Mouse (Mus musculus) 416B (cell line): ENCODE results near the gene Hip1.
A peak's percentile ranks its signal among the peaks of the same experiment; 100 is the strongest.

ENCODE experiments used
- DNase-seq: peaks from one replicate; pipeline ENCODE4 v3.0.0; 2011; ENCODE audit warnings: low read depth

Hip1 gene

DNA sequence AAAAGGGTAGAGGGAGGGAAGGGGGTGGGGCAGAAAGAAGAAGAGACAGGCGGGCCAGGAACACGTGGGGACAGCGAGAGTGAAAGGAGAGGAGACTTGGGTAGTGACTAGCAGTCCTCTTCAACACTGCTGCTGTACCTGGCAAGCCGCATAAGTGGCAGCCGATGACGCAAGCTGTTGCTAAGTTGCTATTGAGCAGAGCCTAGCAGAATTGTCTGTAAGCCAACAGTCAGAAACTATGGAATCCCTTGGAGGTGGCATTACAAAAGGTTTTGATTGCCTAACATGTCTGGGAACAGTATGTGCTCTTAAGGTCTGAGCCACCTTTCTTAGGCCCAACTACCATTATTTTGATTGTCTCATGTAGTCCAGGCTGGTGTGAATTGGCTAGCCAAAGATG, 176.6 kb downstream of the Hip1 start:
- DNase-seq, result peak; percentile 26

GRCm38 (mm10) chr5:135367841-135368240, 177.1 kb downstream of the Hip1 start:
- peak; percentile 54 for DNase-seq

DNA sequence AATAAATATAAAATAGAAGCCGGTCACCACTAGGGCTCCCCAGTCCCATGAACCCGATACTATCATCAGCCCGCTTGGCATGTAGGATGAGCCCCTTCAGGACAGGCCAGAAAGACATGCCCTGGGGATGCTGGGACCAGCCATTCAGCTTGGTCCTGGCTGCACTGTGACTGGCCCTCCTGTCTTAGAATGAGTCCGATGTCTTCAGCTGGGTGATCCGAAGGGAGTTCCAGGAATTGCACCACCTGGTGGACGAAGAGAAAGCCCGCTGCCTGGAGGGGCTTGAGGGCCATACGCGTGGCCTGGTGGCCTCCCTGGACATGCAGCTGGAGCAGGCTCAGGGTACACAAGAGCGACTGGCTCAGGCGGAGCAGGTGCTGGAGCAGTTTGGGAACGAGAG, 181.4 kb downstream of the Hip1 start:
- peak; percentile 21 for DNase-seq

GRCm38 (mm10) chr5:135362572-135362971, 182.3 kb downstream of the Hip1 start:
- DNase-seq, result no peak

DNA sequence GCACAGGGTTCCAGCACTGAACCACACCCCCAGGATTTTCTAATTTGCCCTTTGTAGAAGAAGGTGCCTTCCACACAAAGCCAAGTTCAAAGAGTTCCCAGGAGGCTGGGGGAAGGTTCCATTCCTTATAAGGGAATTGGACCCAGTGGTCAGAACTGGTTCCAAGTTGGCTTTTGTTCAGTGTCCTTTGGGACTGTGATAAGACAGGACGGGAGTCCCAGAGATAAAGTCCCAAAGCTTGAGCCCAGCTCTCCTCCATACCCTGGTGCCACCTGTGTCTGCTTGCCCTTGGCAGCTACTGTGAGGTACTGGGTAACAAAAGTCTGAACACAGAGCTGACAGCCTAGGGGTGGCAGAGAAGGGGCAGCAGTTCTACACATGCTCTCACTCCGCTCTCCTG, 185.1 kb downstream of the Hip1 start:
- DNase-seq, result no peak

DNA sequence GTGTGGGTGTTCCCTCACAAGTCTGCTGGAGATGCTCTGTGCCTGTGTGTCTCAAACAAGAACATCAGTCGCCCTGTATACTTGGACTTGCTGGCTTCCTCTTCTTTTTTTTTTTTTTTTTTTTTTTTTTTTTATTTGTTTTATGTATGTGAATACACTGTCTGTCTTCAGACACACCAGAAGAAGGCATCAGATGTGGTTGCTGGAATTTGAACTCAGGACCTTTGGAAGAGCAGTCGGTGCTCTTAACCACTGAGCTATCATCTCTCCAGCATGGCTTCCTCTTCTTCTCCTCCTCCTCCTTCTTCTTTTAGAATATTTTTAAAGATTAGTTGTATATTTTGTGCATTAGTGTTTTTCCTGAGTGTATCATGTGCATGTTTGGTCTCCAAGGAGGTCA, 187.4 kb downstream of the Hip1 start:
- DNase-seq, result no peak
